Mouse (Mus musculus) duodenum, adult 2 months (tissue): ENCODE data around the gene Abcf3. TPM values are rescaled to one million over a fixed set of nuclear protein-coding genes. Genes with fewer than 3 reads are reported as not detected.

Experiments
- polyA plus RNA-seq: library from polyadenylated mRNA; depleted of rRNA; stranded (reverse); fragments of >200 nt; gene quantifications from 2 replicates; pipeline ENCODE4 v1.2.3, GENCODE M21; 2012; ENCODE audit warnings: low replicate concordance; rRNA removed

Gene Abcf3
- 16.3 and 29.3 TPM in 2 replicates for polyA plus RNA-seq

DNA sequence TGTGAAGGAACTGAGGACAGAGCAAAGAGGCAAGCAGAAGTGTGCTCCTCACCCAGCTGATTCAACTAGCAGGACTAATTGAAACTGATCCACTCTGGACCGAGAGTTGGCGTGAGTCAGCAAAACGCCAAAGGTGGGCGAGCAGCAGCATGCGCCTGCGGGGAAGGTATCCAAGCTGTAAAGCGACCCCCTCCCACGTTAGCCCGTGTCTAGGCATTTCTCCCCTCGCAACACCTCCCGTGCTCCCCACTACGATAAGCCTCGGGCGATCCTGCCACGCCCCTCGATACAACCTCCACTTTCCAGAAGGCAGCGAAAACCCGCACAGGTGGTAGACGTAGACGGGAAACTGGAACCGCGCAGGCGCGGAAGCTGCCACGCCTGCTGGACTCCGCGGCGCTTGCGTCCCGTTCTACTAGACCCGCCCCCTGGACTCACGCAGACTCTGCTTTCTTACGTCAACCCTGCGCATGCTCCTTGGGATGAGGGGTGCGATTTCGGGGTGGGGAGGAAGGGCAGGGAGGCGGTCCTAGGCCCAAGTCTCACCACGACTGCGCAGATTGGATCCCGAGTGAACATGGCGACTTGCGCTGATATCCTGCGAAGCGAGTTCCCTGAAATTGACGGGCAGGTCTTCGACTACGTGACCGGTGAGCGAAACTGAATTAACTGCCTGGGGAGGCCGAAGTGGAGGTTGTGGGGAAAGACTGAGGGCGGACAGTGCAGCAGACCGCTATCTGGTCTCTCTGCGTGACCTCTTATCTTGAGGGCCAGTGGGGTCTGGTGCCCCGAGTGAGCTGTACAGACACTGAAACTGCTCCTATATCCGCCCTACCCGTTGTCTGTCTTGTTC lies at the start of gene Abcf3:
TSS of gene Abcf3 (plus strand) at position 482 of the 853 bp plus-strand sequence.

GRCm38 (mm10) chr16:20498677-20499475 lies 49.5 kb upstream of the Abcf3 start, which contains the start of gene Eif2b5:
Eif2b5 (plus strand) TSS chr16:20498817.

GRCm38 (mm10) chr16:20516726-20517201 lies 31.6 kb upstream of the Abcf3 start, which contains the start of gene Dvl3:
Dvl3 (plus strand) TSS chr16:20516982.

GRCm38 (mm10) chr16:20535296-20536080 lies 12.9 kb upstream of the Abcf3 start, which contains the start of gene Ap2m1:
Ap2m1 (plus strand) TSS chr16:20535478.

DNA sequence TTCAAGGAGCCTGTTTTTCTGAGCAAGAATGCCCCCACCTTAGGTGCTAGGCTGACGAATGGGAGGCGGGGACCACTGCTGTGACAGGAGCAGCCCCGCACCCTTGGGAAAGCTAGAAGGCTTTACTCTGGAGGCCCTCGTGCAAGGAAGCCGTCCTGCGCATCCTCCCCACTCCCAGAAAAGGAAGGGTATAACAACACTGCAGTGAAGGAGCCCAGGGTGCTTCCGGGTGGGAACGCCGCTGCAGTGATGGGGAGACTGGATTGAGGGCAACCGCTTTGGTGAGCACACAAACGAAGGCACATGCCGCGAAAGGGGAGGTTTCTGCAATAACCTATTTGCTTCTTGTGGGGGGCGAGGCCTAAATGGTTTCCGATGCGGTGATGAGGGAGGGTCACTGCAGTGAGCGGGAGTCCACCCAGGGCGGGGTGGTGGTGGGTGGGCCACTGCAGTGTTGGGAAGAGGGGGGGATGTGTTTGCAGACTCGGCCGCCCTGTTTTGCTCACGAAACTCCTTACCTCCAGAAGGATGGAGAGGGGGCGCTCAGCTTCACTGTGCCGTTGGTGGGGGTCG lies 41.1 kb downstream of the Abcf3 start, which contains the start of gene Vwa5b2:
TSS of gene Vwa5b2 (plus strand) at position 106 of the 573 bp plus-strand sequence.

Other genes starting within 250 kb of the Abcf3 start
- 15.5 and 21.6 TPM in 2 replicates for gene Parl, start 246.2 kb upstream of the Abcf3 start, polyA plus RNA-seq
- 0.09 TPM in 1 of 2 replicates, not detected in the other for gene Cyp2ab1, start 223.2 kb upstream of the Abcf3 start, polyA plus RNA-seq
- 12.5 and 18.1 TPM in 2 replicates for gene Abcc5, start 122.2 kb upstream of the Abcf3 start, polyA plus RNA-seq
- 11.1 and 14.5 TPM in 2 replicates for gene Eif2b5, start 49.8 kb upstream of the Abcf3 start, polyA plus RNA-seq
- 32.7 and 44.7 TPM in 2 replicates for gene Dvl3, start 31.6 kb upstream of the Abcf3 start, polyA plus RNA-seq
- gene Ap2m1, start 13.1 kb upstream of the Abcf3 start, polyA plus RNA-seq = 358 and 481 TPM in 2 replicates
- 5.8 and 15.6 TPM in 2 replicates for gene Vwa5b2, start 40.9 kb downstream of the Abcf3 start, polyA plus RNA-seq
- 6.3 and 11.3 TPM in 2 replicates for gene Eef1akmt4, start 63.0 kb downstream of the Abcf3 start, polyA plus RNA-seq
- 0.15 and 0.30 TPM in 2 replicates for gene Gm49333, start 63.0 kb downstream of the Abcf3 start, polyA plus RNA-seq
- gene Alg3, start 63.2 kb downstream of the Abcf3 start, polyA plus RNA-seq = 21.4 and 23.3 TPM in 2 replicates
- gene Camk2n2, start 72.7 kb downstream of the Abcf3 start, polyA plus RNA-seq = 5.2 and 5.7 TPM in 2 replicates
- gene Ece2, start 81.3 kb downstream of the Abcf3 start, polyA plus RNA-seq = 0.19 TPM in 1 of 2 replicates, not detected in the other
- gene Psmd2, start 103.1 kb downstream of the Abcf3 start, polyA plus RNA-seq = 22.5 and 32.8 TPM in 2 replicates
- gene Eif4g1, start 119.7 kb downstream of the Abcf3 start, polyA plus RNA-seq = 261 and 397 TPM in 2 replicates
- gene Fam131a, start 144.7 kb downstream of the Abcf3 start, polyA plus RNA-seq = 3.0 and 6.5 TPM in 2 replicates
- gene Polr2h, start 169.1 kb downstream of the Abcf3 start, polyA plus RNA-seq = 6.8 and 8.2 TPM in 2 replicates
- 142 and 219 TPM in 2 replicates for gene Clcn2, start 169.2 kb downstream of the Abcf3 start, polyA plus RNA-seq
- gene Chrd, start 184.6 kb downstream of the Abcf3 start, polyA plus RNA-seq = 2.1 and 4.5 TPM in 2 replicates
- 4.2 and 6.7 TPM in 2 replicates for gene Thpo, start 185.9 kb downstream of the Abcf3 start, polyA plus RNA-seq